Mouse (Mus musculus) spleen, postnatal 14 days (tissue): ENCODE measurements around the gene V1ra8.
"Not testable (repeated sequence)": the region's sequence is repeated elsewhere in the genome, so short reads cannot be mapped to it uniquely, and the experiment has no call there.

ENCODE experiments used
- DNase-seq, 2 experiments: peaks; one replicate each; pipeline ENCODE4 v3.0.0; 2021 to 2022; ENCODE audit warnings: low spot score in 2 of 2

V1ra8 gene

DNA sequence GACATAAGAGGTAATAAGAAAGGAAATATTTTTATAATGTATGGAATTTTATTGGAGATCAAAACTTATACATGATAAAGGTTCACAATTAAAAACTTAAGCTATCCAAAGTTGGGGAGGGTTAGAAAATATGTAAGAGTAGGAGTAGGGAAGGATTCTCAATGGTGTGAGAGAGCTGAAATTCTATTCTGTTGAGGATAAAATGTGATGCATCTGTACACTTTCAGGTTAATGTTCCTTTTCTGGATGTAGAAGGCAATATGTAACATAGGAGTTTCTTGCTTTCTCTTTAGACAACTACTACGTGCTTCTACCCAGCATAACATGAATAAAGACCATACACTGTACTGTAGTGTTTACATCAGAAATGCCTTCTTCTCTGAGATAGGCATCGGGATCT, at the start of gene V1ra8:
TSS of gene V1ra8 (plus strand) at position 301 of the 400 bp plus-strand sequence.
- not testable (repeated sequence) for DNase-seq

DNA sequence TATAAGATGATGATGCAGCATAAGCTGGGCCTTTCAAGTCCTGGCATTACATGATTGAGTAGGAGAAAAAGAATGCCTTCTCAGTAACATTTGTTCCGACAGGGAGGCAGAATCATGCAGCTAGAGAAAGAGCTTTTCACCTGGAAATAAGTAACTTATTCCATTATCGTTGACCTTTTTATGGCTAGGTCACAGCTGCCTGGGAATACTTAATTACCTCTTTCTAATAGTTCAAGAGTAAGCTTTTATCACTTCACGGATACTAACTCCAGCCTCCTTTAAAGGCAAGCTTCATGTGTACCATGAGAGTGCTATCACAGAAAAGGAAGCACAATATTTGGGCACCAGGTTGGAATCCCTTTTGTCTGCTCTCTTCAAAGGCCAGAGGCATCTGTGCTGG, 42.5 kb upstream of the V1ra8 start:
- no peak for DNase-seq

DNA sequence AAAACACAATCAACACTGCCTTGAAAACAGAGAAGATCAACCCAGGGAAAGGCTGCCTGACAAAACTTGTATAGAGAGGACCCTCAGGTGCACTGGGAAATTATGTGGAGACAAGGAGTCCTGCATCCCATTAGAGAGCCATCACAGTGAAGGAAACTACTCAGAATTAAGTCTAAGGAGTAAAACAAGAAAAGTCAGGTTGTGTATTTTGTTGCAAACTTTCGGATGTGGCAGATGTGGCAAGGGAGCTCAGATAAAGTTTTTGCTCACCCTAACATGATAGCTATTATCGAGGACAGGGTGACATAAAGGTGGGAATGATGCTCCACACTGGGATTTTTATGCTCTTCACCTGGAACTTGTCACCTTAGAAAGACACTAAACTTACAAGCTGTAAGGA, 28.1 kb upstream of the V1ra8 start, which contains the start of gene Vmn1r52:
TSS of gene Vmn1r52 (plus strand) at position 301 of the 400 bp plus-strand sequence.
- DNase-seq: no peak

DNA sequence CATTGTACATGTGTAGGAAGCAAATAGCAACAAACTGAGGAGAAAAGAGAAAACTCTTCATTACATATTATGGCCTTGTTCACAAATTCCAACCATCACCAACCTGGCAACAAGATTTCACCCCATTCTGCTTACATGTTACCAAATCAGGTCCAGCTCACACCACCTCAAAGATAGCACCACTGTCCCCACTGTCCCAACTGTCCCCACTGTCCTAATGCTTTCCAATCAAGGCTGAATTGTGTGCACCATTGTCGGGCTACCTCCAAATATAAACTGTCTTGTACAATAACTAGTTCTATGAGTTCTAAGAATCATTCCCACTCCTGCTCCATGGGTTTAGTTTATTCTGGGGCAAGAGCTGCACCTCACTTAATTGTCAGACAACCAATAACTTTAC, 21.7 kb downstream of the V1ra8 start, which contains the start of gene Vmn1r53:
TSS of gene Vmn1r53 (minus strand) at position 101 of the 400 bp plus-strand sequence.
- no peak for DNase-seq

DNA sequence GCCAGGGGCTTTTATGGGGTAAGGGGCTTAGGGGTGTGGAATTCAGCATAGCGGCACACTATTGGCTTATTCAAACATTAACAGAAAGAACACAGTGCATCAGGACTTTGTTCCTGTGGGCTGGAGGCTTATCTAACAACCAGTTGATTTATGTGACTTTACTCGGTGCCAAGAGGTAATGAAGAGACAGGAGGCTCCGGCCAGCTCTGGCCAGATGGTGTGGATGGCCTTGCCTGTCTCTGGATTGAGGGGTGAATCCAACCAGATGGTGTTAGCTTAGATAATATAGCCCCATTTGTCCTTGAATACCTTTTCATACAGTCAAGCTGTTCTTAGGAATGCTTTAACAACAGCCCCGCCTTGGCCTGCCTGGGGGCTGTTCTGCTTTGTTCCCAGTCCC, 29.5 kb downstream of the V1ra8 start:
- DNase-seq: not testable (repeated sequence)

DNA sequence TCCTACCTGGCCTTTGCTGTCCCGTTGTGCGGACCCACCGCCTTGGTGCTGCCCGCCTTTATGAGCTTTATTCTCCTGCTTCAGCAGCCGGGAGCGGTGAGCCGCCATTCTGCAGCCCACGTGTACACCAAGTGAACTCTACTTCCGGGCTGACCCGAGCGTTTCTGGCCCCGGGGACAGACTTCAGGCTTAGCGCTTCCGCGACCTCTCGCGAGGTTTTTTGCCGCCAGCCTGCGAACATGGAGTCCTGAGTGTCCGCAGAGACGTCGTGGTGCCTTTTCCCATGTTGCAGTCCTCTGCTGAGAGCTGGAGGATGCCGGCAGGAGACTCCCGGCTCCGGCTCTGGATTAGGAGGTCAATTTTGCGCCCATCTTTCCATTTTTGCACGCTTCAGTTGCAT, 30.1 kb downstream of the V1ra8 start:
- DNase-seq: no peak

DNA sequence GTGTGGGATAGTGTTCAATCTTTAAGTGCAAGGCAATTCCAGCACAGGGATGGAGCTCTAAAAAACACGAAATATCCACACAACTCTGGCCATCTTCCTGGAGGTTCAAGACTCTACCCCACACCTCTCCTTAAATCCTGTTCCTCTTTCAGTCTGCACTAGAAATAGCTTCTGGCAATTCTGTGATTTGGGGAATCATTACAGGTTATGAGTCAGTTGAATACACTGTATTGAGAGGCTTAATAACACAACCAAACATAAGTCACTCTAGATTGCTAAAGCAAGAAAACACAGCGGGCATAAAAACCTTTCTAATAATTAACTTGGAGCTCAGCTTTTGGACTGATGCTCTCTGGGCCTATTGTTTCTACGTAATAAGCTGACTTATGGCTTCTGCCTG, 41.4 kb downstream of the V1ra8 start:
- no peak for DNase-seq

DNA sequence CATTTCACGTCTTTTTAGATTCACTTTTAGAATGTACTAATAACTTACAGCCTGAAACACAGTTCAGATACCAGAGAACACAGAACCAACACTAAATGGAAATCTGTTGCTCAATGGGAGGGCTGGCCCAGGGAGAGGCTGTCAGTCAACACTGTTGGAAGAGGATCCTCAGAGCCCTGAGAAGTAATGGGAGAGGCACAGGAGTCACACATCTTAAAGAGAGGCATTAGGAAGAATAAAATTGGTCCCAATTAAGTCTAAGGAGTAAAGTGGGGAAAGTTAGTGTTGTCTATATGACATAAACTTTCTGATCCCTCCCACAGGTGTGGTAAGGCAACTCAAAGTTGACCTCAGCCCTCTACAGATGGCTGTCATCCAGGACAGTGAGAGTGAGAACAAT, 43.4 kb downstream of the V1ra8 start, which contains the start of gene Vmn1r54:
TSS of gene Vmn1r54 (plus strand) at position 301 of the 400 bp plus-strand sequence.
- DNase-seq: no peak
